Mouse (Mus musculus): ENCODE data around the gene Abraxas1. TPM values are rescaled to one million over a fixed set of nuclear protein-coding genes. Genes with fewer than 3 reads are reported as not detected.

Gene Abraxas1
- polyA plus RNA-seq, 1 experiment = 14.9 TPM

DNA sequence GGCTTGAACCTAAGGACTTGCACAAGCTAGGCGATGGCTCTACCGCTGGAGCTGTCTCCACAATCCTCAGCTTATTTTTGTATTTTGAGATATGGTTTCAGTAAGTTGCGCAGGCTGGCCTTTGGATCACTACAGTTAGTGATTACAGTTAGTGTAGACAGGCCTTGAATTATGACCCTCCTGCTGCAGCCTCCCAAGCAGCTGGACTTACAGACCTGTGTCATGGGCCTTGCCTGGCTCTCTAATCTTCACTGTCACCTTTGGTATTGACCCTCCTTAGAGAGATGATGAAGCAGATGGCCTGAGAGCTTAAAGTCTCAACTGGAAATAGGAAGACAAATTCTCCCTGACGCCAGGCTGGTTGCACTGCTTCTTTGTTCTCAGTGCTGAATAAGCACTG lies 33.2 kb upstream of the Abraxas1 start:
- no peak overlapping the region for H3K27ac ChIP-seq (ENCODE audit: insufficient read depth, low read depth, low read length)
- H3K4me1 ChIP-seq (ENCODE audit: control insufficient read depth, insufficient read depth, low read length) = peaks cover 10% of the 10 kb centered on the region
- H3K4me3 ChIP-seq (ENCODE audit: insufficient read depth, low read length) = no peak overlapping the region
- TF ChIP-seq POLR2A (IDR thresholded peaks at IDR 0.05; ENCODE audit: borderline replicate concordance, low read depth, low read length) (no peak), CTCF (IDR thresholded peaks at IDR 0.05; ENCODE audit: low read depth, low read length) (no peak)

DNA sequence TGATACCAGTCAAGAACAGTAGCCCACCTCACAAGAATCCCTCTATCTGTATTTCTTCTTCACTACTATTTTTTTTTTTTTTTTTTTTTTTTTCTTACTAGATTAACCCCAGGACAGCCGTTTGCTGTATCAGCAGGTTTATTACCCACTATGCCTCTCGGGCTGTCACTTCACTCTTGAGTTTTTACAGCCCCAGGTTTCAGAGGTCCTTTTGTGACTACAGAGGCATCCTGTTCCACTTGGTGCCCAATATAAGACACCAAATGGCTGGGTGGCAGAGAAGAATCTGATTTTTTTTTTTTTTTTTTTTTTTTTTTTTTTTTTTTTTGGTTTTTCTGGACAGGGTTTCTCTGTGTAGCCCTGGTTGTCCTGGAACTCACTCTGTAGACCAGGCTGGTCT lies 26.4 kb upstream of the Abraxas1 start:
- no peak overlapping the region for H3K4me3 ChIP-seq (ENCODE audit: insufficient read depth, low read length)

DNA sequence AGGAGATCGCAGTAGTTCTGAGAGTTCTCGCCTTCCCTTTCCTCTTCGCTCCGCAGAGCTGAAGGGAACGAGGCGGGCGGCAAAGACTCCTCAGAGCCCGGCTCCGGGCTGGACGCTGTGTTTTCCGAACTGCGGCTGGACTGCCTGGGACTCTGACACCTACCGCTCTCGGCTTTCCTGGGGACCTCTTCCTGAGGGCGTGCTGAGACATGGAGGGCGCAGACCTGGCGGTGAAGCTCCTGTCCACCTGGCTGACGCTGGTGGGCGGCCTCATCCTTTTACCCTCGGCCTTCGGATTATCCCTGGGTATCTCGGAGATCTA lies 25.8 kb upstream of the Abraxas1 start:
- H3K4me3 ChIP-seq (ENCODE audit: insufficient read depth, low read length) = peak overlapping the region; percentile 66
- peaks cover 2% of the 10 kb centered on the region; the same call in 1 of the 2 replicates for H3K4me1 ChIP-seq (ENCODE audit: control insufficient read depth, insufficient read depth, low read length)
- TF ChIP-seq POLR2A (IDR thresholded peaks at IDR 0.05; ENCODE audit: borderline replicate concordance, low read depth, low read length) = no peak
- no peak for TF ChIP-seq CTCF (IDR thresholded peaks at IDR 0.05; ENCODE audit: low read depth, low read length)
- H3K27ac ChIP-seq (ENCODE audit: insufficient read depth, low read depth, low read length) = no peak overlapping the region

More for the DNA sequence above, 26.4 kb upstream of the Abraxas1 start:
- TF ChIP-seq POLR2A (IDR thresholded peaks at IDR 0.05; ENCODE audit: borderline replicate concordance, low read depth, low read length) = no peak
- Histone ChIP-seq H3K4me1 (ENCODE audit: control insufficient read depth, insufficient read depth, low read length) (peaks cover 2% of the 10 kb centered on the region; the same call in 1 of the 2 replicates), H3K27ac (ENCODE audit: insufficient read depth, low read depth, low read length) (no peak overlapping the region)

DNA sequence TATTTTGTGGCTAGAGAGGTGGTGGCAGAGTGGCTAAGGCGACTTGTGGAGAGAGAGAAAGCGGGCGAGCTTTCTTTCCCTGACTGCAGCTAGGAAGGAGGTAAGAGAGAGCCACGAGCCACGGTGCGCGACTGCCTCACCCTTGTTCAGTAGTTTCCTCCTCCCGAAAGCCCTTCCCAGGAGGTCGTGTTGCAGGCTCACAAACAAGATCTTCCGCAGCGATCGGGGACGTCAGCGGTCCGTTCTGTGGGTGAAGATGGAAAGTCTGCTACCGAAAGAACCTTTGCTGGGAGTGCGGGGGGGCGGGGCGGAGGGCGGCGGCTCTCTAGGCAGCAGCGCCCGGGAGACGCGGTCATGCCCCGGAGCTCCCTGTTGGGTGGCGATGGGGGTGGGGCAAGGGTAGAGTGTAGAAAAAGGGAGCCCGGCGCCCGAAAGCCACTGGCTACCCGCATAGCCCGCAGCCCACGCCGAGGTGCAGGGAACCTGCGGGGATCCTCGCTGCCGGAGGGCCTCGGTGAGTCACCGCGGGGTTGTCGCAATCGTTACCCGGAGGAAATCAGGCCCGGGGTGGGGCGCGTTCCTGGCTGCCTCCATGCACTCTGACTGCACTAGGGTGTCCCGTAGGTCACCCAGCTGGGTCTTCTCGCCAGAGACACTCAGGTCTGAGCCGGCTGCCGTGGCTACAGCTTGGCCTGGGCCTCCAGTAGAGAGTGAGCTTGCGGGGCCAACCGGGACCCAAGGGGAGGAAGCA lies 25.3 kb upstream of the Abraxas1 start:
- H3K27ac ChIP-seq (ENCODE audit: insufficient read depth, low read depth, low read length) = no peak overlapping the region
- H3K4me3 ChIP-seq (ENCODE audit: insufficient read depth, low read length) = peak overlapping the region; percentile 66
- TF ChIP-seq POLR2A (IDR thresholded peaks at IDR 0.05; ENCODE audit: borderline replicate concordance, low read depth, low read length) = no peak
- TF ChIP-seq CTCF (IDR thresholded peaks at IDR 0.05; ENCODE audit: low read depth, low read length) = no peak
- peaks cover 2% of the 10 kb centered on the region; the same call in 1 of the 2 replicates for H3K4me1 ChIP-seq (ENCODE audit: control insufficient read depth, insufficient read depth, low read length)

DNA sequence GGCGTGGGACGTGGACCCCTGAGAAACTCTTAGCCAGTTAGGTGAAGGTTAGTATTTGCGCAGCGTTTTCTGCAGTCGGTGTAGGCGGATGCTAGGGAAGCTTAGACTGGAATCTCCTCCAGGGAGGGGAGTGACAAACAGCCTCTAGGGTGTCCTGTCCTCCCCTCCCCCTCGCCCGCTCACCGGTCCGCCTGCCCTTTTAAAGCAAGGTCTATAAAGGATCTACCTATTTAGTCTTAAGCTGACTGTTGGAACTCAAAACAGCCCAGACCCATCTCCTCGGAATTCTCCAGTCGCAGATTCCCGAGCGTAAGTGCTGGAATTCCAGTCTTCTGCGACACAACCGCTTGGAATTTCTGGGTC lies 24.7 kb upstream of the Abraxas1 start, which contains the start of gene Gpat3:
Gene Gpat3 (plus strand): TSS at position 229 of the 363 bp plus-strand sequence.
- H3K4me3 ChIP-seq (ENCODE audit: insufficient read depth, low read length) = peak within 1 kb of the TSS; percentile 66
- TF ChIP-seq CTCF (IDR thresholded peaks at IDR 0.05; ENCODE audit: low read depth, low read length) (0 out of 2 replicates have a peak, but pooled peaks have one; percentile 14), POLR2A (IDR thresholded peaks at IDR 0.05; ENCODE audit: borderline replicate concordance, low read depth, low read length) (no peak)
- H3K27ac ChIP-seq (ENCODE audit: insufficient read depth, low read depth, low read length) = no peak within 1 kb of the TSS
- H3K4me1 ChIP-seq (ENCODE audit: control insufficient read depth, insufficient read depth, low read length) = peaks cover 2% of the 10 kb centered on the region; the same call in 1 of the 2 replicates

DNA sequence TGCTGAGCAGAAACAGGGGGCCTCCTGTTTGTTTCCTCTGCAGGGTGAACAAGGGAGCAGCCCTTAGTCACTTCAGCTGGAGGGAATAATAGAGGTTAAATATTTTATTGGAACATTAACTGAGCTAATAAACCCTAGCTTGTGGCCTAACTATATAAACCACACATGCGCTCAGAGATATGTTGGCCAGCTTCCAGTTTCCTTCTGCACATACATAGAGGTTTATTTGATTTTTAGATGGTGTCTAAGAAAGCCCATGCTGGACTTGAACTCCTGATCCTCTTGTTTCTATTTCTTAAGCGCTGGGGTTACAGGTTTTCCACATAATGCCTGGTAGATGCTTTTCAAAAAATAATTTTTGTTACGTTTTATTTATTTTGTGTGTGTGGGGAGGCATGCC lies 23.7 kb upstream of the Abraxas1 start:
- TF ChIP-seq CTCF (IDR thresholded peaks at IDR 0.05; ENCODE audit: low read depth, low read length) (no peak), POLR2A (IDR thresholded peaks at IDR 0.05; ENCODE audit: borderline replicate concordance, low read depth, low read length) (no peak)
- Histone ChIP-seq H3K27ac (ENCODE audit: insufficient read depth, low read depth, low read length) (no peak overlapping the region), H3K4me3 (ENCODE audit: insufficient read depth, low read length) (no peak overlapping the region), H3K4me1 (ENCODE audit: control insufficient read depth, insufficient read depth, low read length) (peaks cover 2% of the 10 kb centered on the region; the same call in 1 of the 2 replicates)

DNA sequence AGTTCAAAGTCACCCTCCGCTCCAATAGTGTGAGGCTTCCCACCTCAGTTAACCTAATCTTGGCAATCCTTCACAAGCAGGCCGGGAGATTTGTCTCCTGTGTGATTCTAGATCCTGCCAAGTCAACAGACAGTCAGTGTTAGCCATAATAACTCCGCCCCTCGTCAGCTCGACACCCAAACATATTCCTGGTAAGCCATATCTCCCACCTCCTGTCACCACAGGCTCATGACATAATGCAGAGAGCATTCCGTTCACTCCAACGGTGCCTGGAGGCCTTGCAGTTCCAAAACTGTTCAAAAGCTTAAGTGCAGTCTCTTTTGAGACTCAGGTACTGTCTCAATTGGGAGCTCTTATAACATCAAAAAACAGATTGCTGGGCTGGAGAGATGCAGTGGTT lies 17.1 kb upstream of the Abraxas1 start:
- TF ChIP-seq CTCF (IDR thresholded peaks at IDR 0.05; ENCODE audit: low read depth, low read length) = no peak
- TF ChIP-seq POLR2A (IDR thresholded peaks at IDR 0.05; ENCODE audit: borderline replicate concordance, low read depth, low read length) = no peak
- Histone ChIP-seq H3K27ac (ENCODE audit: insufficient read depth, low read depth, low read length) (no peak overlapping the region), H3K4me3 (ENCODE audit: insufficient read depth, low read length) (no peak overlapping the region), H3K4me1 (ENCODE audit: control insufficient read depth, insufficient read depth, low read length) (no peaks in the 10 kb centered on the region)

DNA sequence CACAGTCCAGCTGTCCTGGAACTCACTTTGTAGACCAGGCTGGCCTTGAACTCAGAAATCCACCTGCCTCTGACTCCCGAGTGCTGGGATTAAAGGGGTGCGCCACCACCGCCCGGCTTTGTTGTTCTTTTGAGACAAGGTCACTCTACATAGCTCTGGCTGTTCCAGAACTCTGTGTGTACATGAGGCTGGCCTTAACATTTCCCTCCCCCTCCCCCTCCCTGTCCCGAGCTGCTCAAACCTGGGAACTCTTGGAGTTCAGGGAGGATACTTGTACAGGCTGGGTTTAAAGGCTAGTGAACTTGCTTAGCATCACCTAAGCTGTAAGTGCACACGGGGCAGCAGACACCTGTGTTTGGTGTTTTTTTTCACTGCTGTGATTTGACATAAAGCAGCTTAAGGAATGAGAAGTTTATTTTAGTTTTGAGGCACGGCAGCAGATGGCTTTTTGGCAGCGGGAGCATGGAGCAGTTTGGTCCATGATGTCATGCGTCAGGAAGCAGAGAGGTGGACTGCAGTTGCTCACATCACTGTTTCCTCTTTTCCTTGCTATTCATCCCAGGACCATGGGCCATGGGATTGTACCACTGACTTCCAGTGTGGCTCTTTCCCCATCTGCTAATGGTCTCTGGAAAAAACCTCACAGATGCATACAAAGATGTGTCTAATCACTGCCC lies 15.2 kb upstream of the Abraxas1 start:
- Histone ChIP-seq H3K4me1 (ENCODE audit: control insufficient read depth, insufficient read depth, low read length) (no peaks in the 10 kb centered on the region), H3K4me3 (ENCODE audit: insufficient read depth, low read length) (no peak overlapping the region), H3K27ac (ENCODE audit: insufficient read depth, low read depth, low read length) (no peak overlapping the region)
- TF ChIP-seq CTCF (IDR thresholded peaks at IDR 0.05; ENCODE audit: low read depth, low read length) (no peak), POLR2A (IDR thresholded peaks at IDR 0.05; ENCODE audit: borderline replicate concordance, low read depth, low read length) (no peak)

DNA sequence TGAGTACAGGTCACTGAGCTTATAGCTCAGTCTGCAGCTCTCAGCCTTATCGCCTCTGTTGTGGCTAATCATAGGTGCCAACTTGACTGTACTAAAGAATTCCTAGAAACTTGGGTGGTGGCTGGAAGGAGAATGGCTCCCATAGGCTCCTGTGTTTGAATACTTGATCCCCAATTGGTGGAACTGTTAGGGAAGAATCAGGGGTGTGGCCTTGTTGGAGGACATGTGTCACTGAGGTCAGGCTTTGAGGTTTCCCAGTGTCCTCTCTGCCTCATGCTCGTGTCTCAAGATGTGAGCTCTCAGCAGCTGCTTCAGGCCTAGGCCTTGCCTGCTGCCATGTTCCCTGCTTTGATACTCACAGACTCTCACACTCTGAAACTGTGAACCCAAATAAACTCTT lies 13.1 kb upstream of the Abraxas1 start:
- TF ChIP-seq POLR2A (IDR thresholded peaks at IDR 0.05; ENCODE audit: borderline replicate concordance, low read depth, low read length) (no peak), CTCF (IDR thresholded peaks at IDR 0.05; ENCODE audit: low read depth, low read length) (no peak)
- H3K4me3 ChIP-seq (ENCODE audit: insufficient read depth, low read length) = no peak overlapping the region
- no peak overlapping the region for H3K27ac ChIP-seq (ENCODE audit: insufficient read depth, low read depth, low read length)
- H3K4me1 ChIP-seq (ENCODE audit: control insufficient read depth, insufficient read depth, low read length) = no peaks in the 10 kb centered on the region

DNA sequence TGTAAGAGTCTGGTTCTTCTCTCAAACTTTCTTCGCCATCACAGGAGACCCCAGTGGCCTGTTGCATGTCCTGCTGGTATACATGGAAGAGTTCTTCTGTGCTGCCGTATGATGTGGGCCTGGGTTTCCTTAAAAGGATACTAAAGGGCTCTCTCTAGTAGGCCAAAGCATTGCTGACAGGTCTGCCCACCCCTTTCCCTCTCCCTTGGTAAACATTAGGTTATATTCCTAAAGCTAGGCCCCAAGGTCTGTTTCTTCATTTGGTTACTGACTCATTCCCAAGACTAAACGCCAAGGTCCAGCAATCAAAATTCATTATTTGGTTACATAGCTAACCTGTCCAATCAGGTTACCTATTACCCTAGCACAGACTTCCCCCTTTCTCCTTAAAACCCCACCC lies 11.9 kb upstream of the Abraxas1 start:
- Histone ChIP-seq H3K4me1 (ENCODE audit: control insufficient read depth, insufficient read depth, low read length) (no peaks in the 10 kb centered on the region), H3K27ac (ENCODE audit: insufficient read depth, low read depth, low read length) (no peak overlapping the region), H3K4me3 (ENCODE audit: insufficient read depth, low read length) (no peak overlapping the region)
- TF ChIP-seq POLR2A (IDR thresholded peaks at IDR 0.05; ENCODE audit: borderline replicate concordance, low read depth, low read length) = no peak

All from bone marrow macrophage, adult 2 months (primary cell).